Mouse (Mus musculus): Measurements from ENCODE around the gene Vwce.

DNA sequence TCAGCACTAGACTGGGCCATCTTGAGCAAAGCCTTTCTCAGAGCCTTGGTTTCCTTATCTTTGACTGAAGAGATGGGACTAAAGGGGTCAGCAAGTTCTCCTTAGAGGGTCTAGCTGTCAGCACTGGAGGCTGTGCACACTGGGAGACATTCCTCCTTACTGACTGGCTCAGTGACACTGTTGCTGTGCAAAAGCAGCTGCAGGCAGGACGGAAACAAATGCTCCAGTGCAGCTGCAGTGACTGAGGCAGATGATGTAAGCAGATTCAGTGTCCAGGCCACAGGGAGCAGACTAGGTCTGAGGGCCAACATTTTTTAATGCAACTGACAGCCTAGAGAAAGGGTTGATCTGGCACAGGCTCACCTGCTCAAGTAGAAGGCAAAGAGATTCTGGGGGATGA is 39.3 kb downstream of the Vwce start:
- TF ChIP-seq GATA1 (IDR thresholded peaks at IDR 0.05; ENCODE audit: borderline replicate concordance, low read length) (no peak), FLI1 (IDR thresholded peaks at IDR 0.05; ENCODE audit: low read length) (no peak)
